Mouse (Mus musculus) stomach, embryonic 15.5 days (tissue): ENCODE data around the gene Kdm4b. TPM values are rescaled to one million over a fixed set of nuclear protein-coding genes. Genes with fewer than 3 reads are reported as not detected.

Source experiments
- ATAC-seq: fragments of 200-750 bp; cut with Nextera tagmentation; 2 replicates; pipeline ENCODE4 v1.8.0; 2017; ENCODE audit warnings: low read depth, moderate number of reproducible peaks, moderate TSS enrichment; ENCODE audit not compliant: insufficient read depth, low FRiP score
- H3K27ac ChIP-seq: fragments of 300-500 bp; sonication (generic); 2 replicates; pipeline ENCODE4 v1.5.1; 2015; ENCODE audit warnings: mild to moderate bottlenecking, inconsistent platforms
- H3K27me3 ChIP-seq: fragments of 300-500 bp; sonication (generic); replicated peaks from 2 replicates; pipeline ENCODE4 v1.6.1; 2015; ENCODE audit warnings: inconsistent platforms
- H3K36me3 ChIP-seq: fragments of 300-500 bp; sonication (generic); 2 replicates; pipeline ENCODE4 v1.6.1; 2015; ENCODE audit warnings: inconsistent platforms
- H3K4me1 ChIP-seq: fragments of 300-500 bp; sonication (generic); 2 replicates; pipeline ENCODE4 v1.6.1; 2015; ENCODE audit warnings: inconsistent platforms
- H3K4me2 ChIP-seq: fragments of 300-500 bp; sonication (generic); 2 replicates; pipeline ENCODE4 v1.6.1; 2015; ENCODE audit warnings: mild to moderate bottlenecking, inconsistent platforms
- H3K4me3 ChIP-seq: fragments of 300-500 bp; sonication (generic); replicated peaks from 2 replicates; pipeline ENCODE4 v1.5.1; 2015; ENCODE audit warnings: inconsistent platforms
- H3K9ac ChIP-seq: fragments of 300-500 bp; sonication (generic); 2 replicates; pipeline ENCODE4 v1.6.1; 2015; ENCODE audit warnings: inconsistent platforms
- H3K9me3 ChIP-seq: fragments of 300-500 bp; sonication (generic); 2 replicates; pipeline ENCODE4 v1.6.1; 2016; ENCODE audit warnings: inconsistent platforms
- WGBS: fragments of 180-500 bp; shearing (Covaris S2); methylation state at CpG from one replicate; pipeline ENCODE4 v1.1.7; 2015; 5-methylcytosine and 5-hydroxymethylcytosine counted together
- polyA plus RNA-seq: library from polyadenylated mRNA; unstranded; fragments of >200 nt; fragmentation: Nextera tagmentation; extraction: Ambion mirVana; gene quantifications from 2 replicates; pipeline ENCODE4 v1.2.1, GENCODE M21; 2015

The Kdm4b gene
- polyA plus RNA-seq, 1 experiment from 2014 or later, result 27.8 TPM

DNA sequence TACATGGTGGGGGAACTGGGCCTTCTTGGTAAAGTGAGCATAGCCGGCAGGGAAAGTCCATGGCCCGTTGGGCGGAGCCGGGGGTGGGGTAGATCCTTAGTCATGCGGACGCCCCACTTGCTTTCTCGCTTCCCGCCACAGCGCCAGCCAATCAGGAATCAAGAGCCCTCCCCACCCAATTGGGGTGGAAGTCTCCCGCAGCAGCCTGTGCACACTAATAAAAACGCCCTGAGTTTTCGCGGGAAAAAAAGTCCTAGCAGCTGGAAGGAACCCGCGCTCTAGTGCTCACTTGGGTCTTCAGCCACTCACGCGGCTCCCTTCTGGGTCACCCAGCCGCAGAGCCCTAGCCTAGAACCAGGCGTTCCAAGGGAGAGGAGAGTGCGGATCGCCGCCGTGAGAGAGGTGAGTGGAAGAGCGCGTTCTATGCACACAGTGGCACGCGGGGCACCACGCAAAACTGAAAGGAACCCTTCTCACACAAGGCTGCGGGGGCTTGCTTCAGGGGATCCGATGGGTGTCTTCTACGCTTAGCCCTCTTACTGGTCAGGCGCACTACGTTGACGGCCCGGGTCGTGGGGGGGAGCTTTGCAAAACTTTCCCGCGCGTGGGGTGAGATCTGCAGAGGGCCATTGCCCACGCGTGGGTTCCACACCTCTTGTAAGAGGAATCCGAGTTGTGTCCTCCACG lies 22.6 kb upstream of the Kdm4b start, which contains the start of gene Uhrf1:
TSS of gene Uhrf1 (plus strand) at position 162 of the 687 bp plus-strand sequence.
- Histone ChIP-seq H3K4me3 (peak within 1 kb of the TSS; percentile 83), H3K4me2 (peak within 1 kb of the TSS; percentile 97), H3K36me3 (no peaks in the 10 kb centered on the region), H3K9me3 (no peaks in the 10 kb centered on the region), H3K4me1 (peaks cover 50% of the 10 kb centered on the region), H3K9ac (peak within 1 kb of the TSS; percentile 67), H3K27me3 (no peaks in the 10 kb centered on the region), H3K27ac (peak within 1 kb of the TSS; percentile 90)
- under 1% methylated on average over 43 of the region's 43 CpGs for WGBS
- peak; percentile 84 for ATAC-seq

DNA sequence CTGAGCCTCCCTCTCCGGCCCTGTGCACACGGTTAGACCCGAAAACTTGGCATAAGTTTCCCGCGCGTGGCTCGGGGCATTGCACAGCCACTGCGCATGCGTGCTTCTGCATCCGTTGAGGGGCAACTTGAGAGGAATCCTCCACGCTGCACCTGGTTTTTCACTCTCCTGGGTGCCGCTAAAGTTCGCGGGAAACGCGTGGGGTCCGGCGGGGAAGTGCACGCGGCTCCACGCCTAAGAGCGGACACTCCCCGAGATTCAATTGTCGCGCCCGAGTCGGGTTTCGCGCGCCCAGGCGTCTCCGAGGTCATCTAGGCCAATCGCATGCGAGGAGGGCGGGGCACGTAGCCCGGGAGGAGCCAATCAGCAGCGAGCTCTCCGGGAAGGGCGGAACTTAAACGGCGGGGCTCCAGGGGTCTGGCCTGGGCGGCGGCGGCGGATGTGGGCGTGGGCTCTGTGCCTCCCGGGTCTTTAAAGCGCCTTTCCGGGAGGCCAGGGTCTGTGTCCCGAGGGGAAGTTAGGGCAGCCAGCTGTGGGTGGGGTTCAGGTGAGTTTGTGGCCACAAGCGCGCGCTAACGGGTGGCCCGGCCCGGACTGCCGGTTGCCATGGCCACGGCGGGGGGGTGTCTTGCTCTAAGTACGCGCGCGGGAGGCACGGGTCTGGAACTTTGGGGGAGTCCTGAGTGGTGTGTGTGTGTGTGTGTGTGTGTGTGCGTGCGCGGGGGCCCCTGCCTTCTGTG lies 21.8 kb upstream of the Kdm4b start:
- peaks cover 51% of the 10 kb centered on the region for H3K4me1 ChIP-seq
- no peaks in the 10 kb centered on the region for H3K9me3 ChIP-seq
- 0 out of 2 replicates have a peak, but pooled peaks cover under 1% of the 10 kb centered on the region for H3K36me3 ChIP-seq
- peak; percentile 91 for ATAC-seq
- no peaks in the 10 kb centered on the region for H3K27me3 ChIP-seq
- H3K9ac ChIP-seq, result peak overlapping the region; percentile 67
- peak overlapping the region; percentile 97 for H3K4me2 ChIP-seq
- H3K27ac ChIP-seq, result peak overlapping the region; percentile 90
- under 1% methylated on average over 68 of the region's 68 CpGs for WGBS
- H3K4me3 ChIP-seq, result peak overlapping the region; percentile 83

DNA sequence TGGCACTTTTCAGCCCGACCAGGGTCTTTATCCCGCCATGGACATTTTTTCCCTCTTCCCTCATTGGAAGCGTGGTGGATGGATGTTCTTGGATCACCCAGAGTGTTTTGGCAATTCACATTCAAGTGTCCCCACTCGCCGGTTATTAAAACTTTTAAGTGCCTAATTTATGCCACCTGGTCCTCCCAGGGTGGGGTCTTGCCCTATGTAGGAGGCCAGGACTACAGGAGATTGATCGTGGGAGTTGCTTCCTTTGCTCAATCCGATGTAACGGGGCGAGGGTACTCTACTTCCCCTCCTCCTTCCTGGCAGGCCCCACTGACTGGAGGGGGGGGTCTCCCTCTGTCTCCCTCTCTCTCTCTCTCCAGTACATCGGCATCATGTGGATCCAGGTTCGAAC lies 21.1 kb upstream of the Kdm4b start:
- Histone ChIP-seq H3K4me2 (peak overlapping the region; percentile 97), H3K36me3 (0 out of 2 replicates have a peak, but pooled peaks cover 7% of the 10 kb centered on the region), H3K9ac (peak overlapping the region; percentile 67), H3K9me3 (no peaks in the 10 kb centered on the region), H3K4me3 (peak overlapping the region; percentile 83), H3K27me3 (no peaks in the 10 kb centered on the region), H3K27ac (no peak overlapping the region), H3K4me1 (peaks cover 51% of the 10 kb centered on the region)
- 9% methylated on average over 11 of the region's 11 CpGs for WGBS
- no peak for ATAC-seq

DNA sequence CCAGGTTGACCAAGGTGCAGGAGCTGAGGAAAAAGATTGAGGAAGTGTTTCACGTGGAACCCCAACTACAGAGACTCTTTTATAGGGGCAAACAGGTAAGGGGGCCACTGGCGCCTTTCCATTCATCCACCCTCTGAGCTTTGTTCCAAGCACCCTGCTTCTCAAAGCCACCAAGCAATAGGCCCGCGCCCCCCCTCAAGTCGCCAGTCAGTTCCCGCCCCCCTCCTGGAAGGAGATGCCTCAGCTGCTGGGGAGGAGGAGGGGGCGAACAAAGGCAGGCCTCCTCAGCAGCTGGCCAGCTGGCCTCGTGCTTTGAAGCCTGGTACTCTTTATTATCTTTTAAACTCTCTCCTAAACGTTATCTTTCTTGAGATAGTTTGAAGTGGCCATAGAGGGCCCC lies 20.7 kb upstream of the Kdm4b start:
- 24% methylated on average over 9 of the region's 9 CpGs for WGBS
- H3K4me3 ChIP-seq, result peak overlapping the region; percentile 83
- ATAC-seq, result no peak
- H3K4me1 ChIP-seq, result peaks cover 51% of the 10 kb centered on the region
- H3K4me2 ChIP-seq, result peak overlapping the region; percentile 97
- H3K9me3 ChIP-seq, result no peaks in the 10 kb centered on the region
- 0 out of 2 replicates have a peak overlapping the region, but pooled peaks have one; percentile 3 for H3K27ac ChIP-seq
- H3K27me3 ChIP-seq, result no peaks in the 10 kb centered on the region
- H3K36me3 ChIP-seq, result peaks cover 9% of the 10 kb centered on the region; the same call in 1 of the 2 replicates
- H3K9ac ChIP-seq, result peak overlapping the region; percentile 67; the same call in 1 of the 2 replicates

DNA sequence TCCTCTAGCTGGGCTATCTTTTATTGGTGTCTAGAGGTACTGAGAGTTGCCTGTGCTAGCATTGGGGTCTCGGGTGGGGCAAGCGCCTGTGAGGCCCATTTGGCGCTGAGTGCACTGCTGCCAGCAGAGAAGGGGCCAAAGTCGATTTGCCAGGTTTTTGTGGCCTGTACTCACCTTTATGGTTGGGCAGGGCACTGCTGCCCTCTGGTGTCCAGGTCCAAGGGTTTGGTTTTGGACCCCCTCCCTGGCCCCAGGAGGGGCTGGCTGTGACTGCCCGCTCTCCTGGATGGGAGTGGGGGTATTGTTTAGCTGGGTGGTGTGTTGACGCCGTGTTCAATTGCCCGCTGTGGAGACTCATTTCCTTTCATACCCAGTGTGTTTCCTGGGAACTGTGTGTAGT lies 20.0 kb upstream of the Kdm4b start:
- WGBS, result 62% methylated on average over 8 of the region's 8 CpGs
- Histone ChIP-seq H3K4me2 (peak overlapping the region; percentile 97), H3K9ac (no peak overlapping the region), H3K36me3 (peaks cover 15% of the 10 kb centered on the region; the same call in 1 of the 2 replicates), H3K4me1 (peaks cover 51% of the 10 kb centered on the region), H3K4me3 (peak overlapping the region; percentile 83; the same call in 1 of the 2 replicates), H3K27ac (0 out of 2 replicates have a peak overlapping the region, but pooled peaks have one; percentile 24), H3K27me3 (no peaks in the 10 kb centered on the region), H3K9me3 (no peaks in the 10 kb centered on the region)
- ATAC-seq, result no peak

DNA sequence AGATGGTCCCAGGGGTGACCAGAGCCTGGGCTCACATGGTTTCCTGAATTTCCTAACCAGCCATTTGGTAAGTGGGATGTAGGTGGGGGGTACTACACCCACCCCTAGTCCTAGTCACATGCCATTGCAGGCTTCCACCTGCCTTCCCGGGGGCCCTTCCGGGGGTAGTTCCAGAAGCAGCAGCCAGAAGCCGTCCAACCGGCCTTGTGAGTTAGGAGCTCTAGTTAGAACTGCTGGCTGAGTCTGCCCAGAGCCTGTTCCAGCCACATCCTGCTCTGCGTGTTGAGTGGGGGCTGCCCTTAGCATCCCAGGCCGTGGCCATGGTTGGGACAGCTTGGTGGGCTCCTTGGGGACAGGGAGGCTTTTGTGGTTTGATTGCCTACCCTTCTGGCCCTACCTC lies 17.8 kb upstream of the Kdm4b start:
- WGBS, result 63% methylated on average over 6 of the region's 6 CpGs
- Histone ChIP-seq H3K27ac (peak overlapping the region; percentile 70), H3K9me3 (no peaks in the 10 kb centered on the region), H3K4me3 (no peak overlapping the region), H3K27me3 (no peaks in the 10 kb centered on the region), H3K9ac (no peak overlapping the region), H3K4me2 (peak overlapping the region; percentile 24; the same call in 1 of the 2 replicates), H3K4me1 (peaks cover 43% of the 10 kb centered on the region), H3K36me3 (peaks cover 35% of the 10 kb centered on the region)
- ATAC-seq, result 0 out of 2 replicates have a peak, but pooled peaks have one; percentile 8

DNA sequence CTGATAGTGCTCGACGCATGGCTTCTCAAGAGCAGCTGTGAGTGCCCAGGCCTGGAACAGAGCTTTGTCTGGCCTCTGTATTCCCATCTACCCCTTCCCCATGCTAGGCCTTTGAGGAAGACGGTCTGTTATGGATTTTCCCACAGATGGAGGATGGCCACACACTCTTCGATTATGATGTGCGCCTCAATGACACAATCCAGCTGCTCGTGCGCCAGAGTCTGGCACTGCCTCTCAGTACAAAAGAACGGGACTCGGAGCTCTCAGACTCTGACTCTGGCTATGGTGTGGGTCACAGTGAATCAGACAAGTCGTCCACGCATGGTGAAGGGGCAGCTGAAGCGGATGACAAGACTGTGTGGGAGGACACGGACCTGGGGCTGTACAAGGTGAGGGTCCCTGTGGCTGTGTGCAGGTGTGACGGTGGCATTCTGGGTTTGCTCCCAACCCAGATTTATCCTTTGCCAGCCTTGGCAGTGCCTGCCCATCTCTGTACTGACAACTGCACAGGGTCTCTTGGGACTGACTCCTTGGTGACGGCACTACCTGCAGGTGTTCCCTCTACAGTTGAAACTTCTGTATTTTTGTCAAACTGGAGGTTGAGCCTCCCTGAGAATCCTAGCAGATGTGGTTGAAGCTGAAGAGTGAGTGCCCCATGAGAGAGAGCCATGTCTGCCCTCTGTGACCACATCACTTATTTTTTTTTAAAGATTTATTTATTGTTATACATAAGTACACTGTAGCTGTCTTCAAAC lies 16.5 kb upstream of the Kdm4b start:
- H3K4me2 ChIP-seq, result no peak overlapping the region
- peaks cover 39% of the 10 kb centered on the region for H3K36me3 ChIP-seq
- WGBS, result 71% methylated on average over 15 of the region's 15 CpGs
- H3K27me3 ChIP-seq, result no peaks in the 10 kb centered on the region
- H3K27ac ChIP-seq, result no peak overlapping the region
- no peaks in the 10 kb centered on the region for H3K9me3 ChIP-seq
- ATAC-seq, result no peak
- peaks cover 40% of the 10 kb centered on the region for H3K4me1 ChIP-seq
- no peak overlapping the region for H3K4me3 ChIP-seq
- H3K9ac ChIP-seq, result no peak overlapping the region

DNA sequence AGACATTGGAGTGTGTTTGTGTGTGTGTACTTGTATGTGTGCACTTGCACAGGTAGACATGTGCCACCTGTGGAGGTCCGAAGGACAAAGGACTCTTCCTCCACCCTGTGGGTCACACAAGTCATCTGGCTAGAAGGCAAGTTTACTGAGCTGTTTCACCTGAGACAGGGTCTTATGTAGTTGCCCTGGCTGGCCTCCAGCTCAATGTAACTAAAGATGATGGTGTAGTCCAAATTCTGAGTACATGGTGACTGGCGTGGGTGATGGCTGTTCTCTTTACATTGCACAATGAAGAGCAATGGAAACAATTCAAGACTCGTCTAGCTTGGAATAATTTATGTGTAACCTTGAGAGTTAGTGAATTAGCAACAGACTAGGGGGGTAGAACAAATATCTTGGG lies 1.4 kb upstream of the Kdm4b start:
- Histone ChIP-seq H3K4me3 (no peak overlapping the region), H3K9me3 (no peaks in the 10 kb centered on the region), H3K4me2 (no peak overlapping the region), H3K4me1 (peaks cover 25% of the 10 kb centered on the region), H3K36me3 (peaks cover 22% of the 10 kb centered on the region), H3K27me3 (no peaks in the 10 kb centered on the region), H3K27ac (peak overlapping the region; percentile 44; the same call in 1 of the 2 replicates), H3K9ac (no peak overlapping the region)
- 68% methylated on average over 3 of the region's 3 CpGs for WGBS
- no peak for ATAC-seq

DNA sequence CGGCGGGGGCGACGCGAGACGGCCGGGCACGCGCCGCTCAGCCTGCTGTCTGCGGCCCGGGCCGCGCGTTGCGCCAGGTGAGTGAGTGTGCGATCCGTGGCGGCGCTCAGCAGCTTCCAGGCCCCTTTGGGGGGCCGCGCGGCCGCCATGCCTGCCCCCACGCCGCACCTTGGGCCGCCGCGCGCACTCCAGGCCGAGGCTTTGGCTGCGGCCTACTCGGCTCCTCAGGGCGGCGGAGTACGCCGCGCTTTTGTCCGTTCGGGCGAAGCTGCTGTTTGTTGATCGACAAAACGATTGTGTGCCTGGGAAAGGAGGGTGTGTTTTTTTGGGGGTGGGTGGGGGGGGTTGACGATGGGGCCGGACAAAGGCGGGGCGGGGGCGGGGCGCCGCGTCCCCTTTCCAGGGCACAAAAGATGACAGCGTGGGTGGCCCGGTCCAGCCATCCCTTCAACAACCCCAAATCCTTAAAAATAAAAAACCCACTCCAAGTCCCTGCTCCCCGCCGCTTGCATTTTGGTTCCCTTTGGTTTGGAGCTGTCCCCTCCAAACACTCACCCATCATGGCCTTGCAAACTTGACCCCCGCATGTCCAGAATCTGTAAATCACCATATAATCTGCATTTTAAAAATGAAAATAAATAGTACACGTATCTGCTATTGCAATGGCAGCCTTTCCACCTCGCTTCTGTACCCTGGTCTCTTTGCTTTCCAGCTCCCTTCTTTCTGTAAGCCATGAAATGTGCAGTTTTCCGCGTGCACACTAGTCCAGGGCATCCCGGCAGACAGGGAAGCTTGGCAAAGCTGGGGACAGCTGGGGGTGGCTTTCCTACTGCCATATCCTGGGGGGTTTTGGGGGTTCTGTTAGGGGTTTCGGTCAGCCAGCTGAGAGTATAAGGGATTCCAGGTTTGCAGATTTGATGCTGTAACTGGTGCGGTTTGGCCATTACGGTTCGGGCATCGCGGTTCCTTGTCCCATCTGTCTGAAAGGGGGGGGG lies 588 bp downstream of the Kdm4b start:
- Histone ChIP-seq H3K27ac (peak overlapping the region; percentile 98), H3K27me3 (no peaks in the 10 kb centered on the region), H3K4me2 (peak overlapping the region; percentile 76), H3K36me3 (peaks cover 8% of the 10 kb centered on the region; the same call in 1 of the 2 replicates), H3K9me3 (no peaks in the 10 kb centered on the region), H3K4me3 (peak overlapping the region; percentile 93), H3K4me1 (peaks cover 41% of the 10 kb centered on the region), H3K9ac (peak overlapping the region; percentile 91)
- ATAC-seq, result peak; percentile 23
- WGBS, result 2% methylated on average over 61 of the region's 67 CpGs

DNA sequence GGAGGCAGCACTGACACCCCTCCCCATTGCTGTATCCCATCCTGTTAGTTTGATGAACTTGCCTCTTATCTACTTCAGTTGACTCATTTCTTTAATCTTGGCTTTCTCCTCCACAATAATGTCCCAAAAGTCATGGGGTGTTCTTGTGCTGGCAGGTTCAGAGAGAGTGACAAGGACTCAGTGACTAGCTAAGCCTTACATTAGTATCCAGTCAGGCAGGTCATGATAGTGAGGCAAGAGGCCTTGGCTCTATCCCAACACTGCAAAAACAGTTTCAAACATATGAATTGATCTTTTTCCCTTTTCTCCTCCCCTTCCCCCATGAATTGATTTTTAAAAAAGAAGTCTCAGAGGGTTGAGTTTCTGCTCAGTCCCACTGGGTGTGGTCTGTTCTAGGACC lies 3.4 kb downstream of the Kdm4b start:
- no peaks in the 10 kb centered on the region for H3K36me3 ChIP-seq
- H3K4me1 ChIP-seq, result peaks cover 50% of the 10 kb centered on the region
- H3K27ac ChIP-seq, result no peak overlapping the region
- no peaks in the 10 kb centered on the region for H3K27me3 ChIP-seq
- ATAC-seq, result no peak
- no peak overlapping the region for H3K9ac ChIP-seq
- no peak overlapping the region for H3K4me3 ChIP-seq
- H3K9me3 ChIP-seq, result no peaks in the 10 kb centered on the region
- H3K4me2 ChIP-seq, result no peak overlapping the region

DNA sequence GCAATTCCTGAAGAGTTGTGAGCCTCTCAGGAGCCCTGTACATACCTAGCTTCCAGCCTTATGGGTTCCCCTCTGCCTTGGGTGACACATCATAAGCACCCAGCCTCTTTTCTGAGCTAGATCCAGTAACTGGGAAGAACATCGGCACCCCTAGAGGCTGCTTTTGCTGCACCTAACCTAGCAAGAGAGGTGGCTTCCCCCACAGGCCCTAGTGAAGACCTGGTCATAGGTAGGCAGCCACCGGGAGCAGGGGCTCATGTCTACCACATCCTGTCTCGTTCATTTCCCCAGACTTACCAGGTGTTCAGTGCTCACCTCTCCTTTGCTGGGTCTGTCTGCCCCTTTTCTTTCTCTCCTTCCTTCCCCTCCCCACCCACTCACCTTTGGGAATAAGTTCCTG lies 4.5 kb downstream of the Kdm4b start:
- Histone ChIP-seq H3K9ac (no peak overlapping the region), H3K36me3 (no peaks in the 10 kb centered on the region), H3K9me3 (no peaks in the 10 kb centered on the region), H3K27me3 (no peaks in the 10 kb centered on the region), H3K4me3 (no peak overlapping the region), H3K4me1 (peaks cover 48% of the 10 kb centered on the region), H3K4me2 (no peak overlapping the region), H3K27ac (no peak overlapping the region)
- ATAC-seq, result no peak
- WGBS, result 57% methylated on average over 3 of the region's 3 CpGs
